Mouse (Mus musculus) midbrain, embryonic 12.5 days (tissue): ENCODE measurements around the gene Bsx. TPM values are rescaled to one million over a fixed set of nuclear protein-coding genes. Genes with fewer than 3 reads are reported as not detected.

Source experiments
- ATAC-seq: fragments of 200-750 bp; cut with Nextera tagmentation; 2 replicates; pipeline ENCODE4 v1.8.0; 2017; ENCODE audit warnings: low read depth, moderate TSS enrichment, moderate library complexity; ENCODE audit not compliant: low FRiP score
- H3K27ac ChIP-seq: fragments of 300-500 bp; sonication (generic); replicated peaks from 2 replicates; pipeline ENCODE4 v1.5.1; 2016; ENCODE audit warnings: mild to moderate bottlenecking
- H3K27me3 ChIP-seq: fragments of 300-500 bp; sonication (generic); 2 replicates; pipeline ENCODE4 v1.6.1; 2016; ENCODE audit warnings: mild to moderate bottlenecking
- H3K36me3 ChIP-seq: fragments of 300-500 bp; sonication (generic); 2 replicates; pipeline ENCODE4 v1.6.1; 2016
- H3K4me1 ChIP-seq: fragments of 300-500 bp; sonication (generic); 2 replicates; pipeline ENCODE4 v1.6.1; 2016
- H3K4me2 ChIP-seq: fragments of 300-500 bp; sonication (generic); replicated peaks from 2 replicates; pipeline ENCODE4 v1.6.1; 2016; ENCODE audit warnings: mild to moderate bottlenecking, moderate library complexity
- H3K4me3 ChIP-seq: fragments of 300-500 bp; sonication (generic); 2 replicates; pipeline ENCODE4 v1.5.1; 2016; ENCODE audit warnings: mild to moderate bottlenecking
- H3K9ac ChIP-seq: fragments of 300-500 bp; sonication (generic); replicated peaks from 2 replicates; pipeline ENCODE4 v1.6.1; 2016; ENCODE audit warnings: mild to moderate bottlenecking, moderate library complexity
- H3K9me3 ChIP-seq: fragments of 300-500 bp; sonication (generic); 2 replicates; pipeline ENCODE4 v1.6.1; 2016; ENCODE audit warnings: mild to moderate bottlenecking
- WGBS: fragments of 180-500 bp; shearing (Covaris S2); methylation state at CpG from one replicate; pipeline ENCODE4 v1.1.7; 2016; 5-methylcytosine and 5-hydroxymethylcytosine counted together
- polyA plus RNA-seq: library from polyadenylated mRNA; unstranded; fragments of >200 nt; fragmentation: Nextera tagmentation; extraction: Ambion mirVana; gene quantifications from 2 replicates; pipeline ENCODE4 v1.2.1, GENCODE M21; 2016

Bsx gene
- polyA plus RNA-seq, 1 experiment from 2014 or later, result 1.2 TPM

GRCm38 (mm10) chr9:40907413-40907812, 33.5 kb downstream of the Bsx start:
- WGBS, result 7% methylated on average over 8 of the region's 8 CpGs
- Histone ChIP-seq H3K4me3 (no peak overlapping the region), H3K9me3 (no peaks in the 10 kb centered on the region), H3K9ac (no peak overlapping the region), H3K4me1 (peaks cover 25% of the 10 kb centered on the region), H3K4me2 (0 out of 2 replicates have a peak overlapping the region, but pooled peaks have one; percentile 20), H3K27ac (no peak overlapping the region), H3K27me3 (peaks cover 50% of the 10 kb centered on the region), H3K36me3 (no peaks in the 10 kb centered on the region)
- ATAC-seq, result no peak

- Histone ChIP-seq H3K36me3 (no peaks in the 10 kb centered on the region), H3K4me3 (no peak overlapping the region), H3K4me1 (peaks cover 25% of the 10 kb centered on the region), H3K4me2 (peak overlapping the region; percentile 27), H3K9me3 (no peaks in the 10 kb centered on the region), H3K27ac (no peak overlapping the region), H3K27me3 (peaks cover 52% of the 10 kb centered on the region), H3K9ac (no peak overlapping the region)
- 15% methylated on average over 8 of the region's 8 CpGs for WGBS
- no peak for ATAC-seq
These were observed 34.5 kb downstream of the Bsx start for GRCm38 (mm10) chr9:40908411-40908810.

GRCm38 (mm10) chr9:40908915-40909314, 35.0 kb downstream of the Bsx start:
- Histone ChIP-seq H3K4me3 (no peak overlapping the region), H3K27ac (no peak overlapping the region), H3K4me1 (peaks cover 25% of the 10 kb centered on the region), H3K9ac (no peak overlapping the region), H3K36me3 (no peaks in the 10 kb centered on the region), H3K4me2 (peak overlapping the region; percentile 27), H3K9me3 (no peaks in the 10 kb centered on the region), H3K27me3 (peaks cover 57% of the 10 kb centered on the region)
- WGBS, result 8% methylated on average over 7 of the region's 7 CpGs
- ATAC-seq, result no peak; the same call in 1 of the 2 replicates

- H3K9ac ChIP-seq, result no peak overlapping the region
- no peaks in the 10 kb centered on the region for H3K36me3 ChIP-seq
- WGBS, result 58% methylated on average over 12 of the region's 12 CpGs
- H3K4me2 ChIP-seq, result no peak overlapping the region
- peaks cover 12% of the 10 kb centered on the region; the same call in 1 of the 2 replicates for H3K4me1 ChIP-seq
- H3K27ac ChIP-seq, result no peak overlapping the region
- no peak for ATAC-seq
- peaks cover 44% of the 10 kb centered on the region for H3K27me3 ChIP-seq
- H3K4me3 ChIP-seq, result no peak overlapping the region
- H3K9me3 ChIP-seq, result no peaks in the 10 kb centered on the region
These were observed 44.1 kb downstream of the Bsx start for GRCm38 (mm10) chr9:40917871-40918613.

GRCm38 (mm10) chr9:40927351-40927980, 53.5 kb downstream of the Bsx start:
- no peak overlapping the region for H3K4me3 ChIP-seq
- H3K36me3 ChIP-seq, result no peaks in the 10 kb centered on the region
- no peak overlapping the region for H3K4me2 ChIP-seq
- H3K27ac ChIP-seq, result 0 out of 2 replicates have a peak overlapping the region, but pooled peaks have one; percentile 12
- no peak for ATAC-seq
- no peaks in the 10 kb centered on the region for H3K9me3 ChIP-seq
- H3K9ac ChIP-seq, result no peak overlapping the region
- H3K27me3 ChIP-seq, result no peaks in the 10 kb centered on the region; the same call in 1 of the 2 replicates
- 73% methylated on average over 17 of the region's 17 CpGs for WGBS
- H3K4me1 ChIP-seq, result no peaks in the 10 kb centered on the region; the same call in 1 of the 2 replicates

Other genes with a start within 250 kb of the Bsx start
- not detected in 2 replicates for gene Gm21915, start 203.5 kb upstream of the Bsx start, polyA plus RNA-seq
- gene Clmp, start 188.2 kb upstream of the Bsx start, polyA plus RNA-seq, result 40.8 and 47.4 TPM in 2 replicates
- gene Hspa8, start 73.1 kb upstream of the Bsx start, polyA plus RNA-seq, result 2,718 and 2,773 TPM in 2 replicates
- 1.5 and 2.7 TPM in 2 replicates for gene Jhy, start 90.0 kb downstream of the Bsx start, polyA plus RNA-seq
- gene Crtam, start 130.5 kb downstream of the Bsx start, polyA plus RNA-seq, result not detected in 2 replicates